Mouse (Mus musculus) cerebellum, postnatal 4 days (tissue): ENCODE measurements around the gene Six1.
"Not testable (repeated sequence)": the region's sequence is repeated elsewhere in the genome, so short reads cannot be mapped to it uniquely, and the experiment has no call there.

Experiments
- DNase-seq, 2 experiments: peaks; one replicate each; pipeline ENCODE4 v3.0.0; 2022; ENCODE audit warnings: low spot score in 2 of 2, mixed read lengths in 1 of 2

Six1 gene

DNA sequence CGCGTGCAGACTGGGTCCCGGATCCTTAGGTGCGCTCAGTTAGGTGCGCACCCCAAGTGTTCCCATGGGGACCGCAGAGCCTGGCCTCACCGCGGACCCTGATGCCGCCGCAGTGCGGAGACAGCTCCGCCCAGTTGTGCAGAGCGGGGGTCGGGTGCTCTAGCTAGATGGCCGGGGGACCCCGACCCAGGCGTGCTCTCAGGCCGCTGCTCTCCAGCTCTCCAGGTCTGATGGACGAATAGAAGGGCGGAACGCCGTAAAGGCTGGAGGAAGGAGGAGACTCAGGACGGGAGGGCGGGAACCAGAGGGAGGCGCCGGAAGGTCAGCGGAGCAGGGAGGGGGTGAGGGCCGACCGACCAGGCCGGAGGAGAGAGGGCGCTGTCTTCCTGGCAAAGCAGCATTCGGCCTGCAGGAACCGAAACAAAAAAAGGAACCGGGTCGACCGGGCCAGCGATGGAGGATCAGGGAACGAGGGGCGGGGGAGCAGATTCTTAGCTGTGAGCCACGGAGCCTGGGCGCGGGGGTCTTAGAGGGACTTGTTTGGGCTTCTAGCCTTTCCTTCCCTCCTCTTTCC, at the start of gene Six1:
Gene Six1 (minus strand): TSS at position 220 of the 574 bp plus-strand sequence.
- DNase-seq, result no peak

DNA sequence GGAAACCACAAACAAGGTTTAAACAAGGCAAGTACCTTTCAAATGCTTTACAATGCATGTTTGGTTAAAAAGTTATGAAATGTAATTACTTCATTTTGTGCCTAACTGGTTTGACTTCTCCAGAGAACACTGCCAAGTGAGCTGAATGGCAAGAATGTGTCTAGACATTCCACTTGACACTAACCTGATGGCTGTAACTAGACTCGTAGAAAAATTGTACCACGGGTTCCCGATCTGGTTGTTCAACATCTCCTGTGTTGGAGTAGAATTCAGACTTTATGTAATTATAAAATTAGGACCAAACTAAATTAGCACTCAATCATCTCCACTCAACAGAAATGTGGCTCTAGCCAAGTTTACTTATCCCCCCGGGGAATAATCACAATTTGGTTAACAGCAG, 44.9 kb upstream of the Six1 start:
- no peak for DNase-seq

DNA sequence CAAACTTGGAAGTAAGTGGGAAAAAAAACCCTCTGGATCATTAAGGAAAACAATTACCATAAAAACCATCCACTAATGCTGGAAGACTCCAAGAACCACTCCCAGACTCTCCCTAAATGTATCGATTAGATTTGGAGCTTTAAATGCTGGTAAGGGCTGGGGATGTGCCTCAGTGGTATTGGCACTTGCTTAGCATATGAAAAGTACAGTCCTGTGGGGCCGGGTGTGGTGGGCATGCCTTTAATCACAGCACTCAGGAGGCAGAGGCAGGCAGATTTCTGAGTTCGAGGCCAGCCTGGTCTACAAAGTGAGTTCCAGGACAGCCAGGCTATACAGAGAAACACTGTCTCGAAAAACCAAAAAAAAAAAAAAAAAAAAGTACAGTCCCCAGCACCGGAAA, 42.5 kb upstream of the Six1 start:
- not testable (repeated sequence) for DNase-seq

- DNase-seq, result no peak
Observed at GRCm38 (mm10) chr12:73094605-73095004, 40.9 kb upstream of the Six1 start.

GRCm38 (mm10) chr12:73094189-73094588, 40.5 kb upstream of the Six1 start:
- no peak for DNase-seq

DNA sequence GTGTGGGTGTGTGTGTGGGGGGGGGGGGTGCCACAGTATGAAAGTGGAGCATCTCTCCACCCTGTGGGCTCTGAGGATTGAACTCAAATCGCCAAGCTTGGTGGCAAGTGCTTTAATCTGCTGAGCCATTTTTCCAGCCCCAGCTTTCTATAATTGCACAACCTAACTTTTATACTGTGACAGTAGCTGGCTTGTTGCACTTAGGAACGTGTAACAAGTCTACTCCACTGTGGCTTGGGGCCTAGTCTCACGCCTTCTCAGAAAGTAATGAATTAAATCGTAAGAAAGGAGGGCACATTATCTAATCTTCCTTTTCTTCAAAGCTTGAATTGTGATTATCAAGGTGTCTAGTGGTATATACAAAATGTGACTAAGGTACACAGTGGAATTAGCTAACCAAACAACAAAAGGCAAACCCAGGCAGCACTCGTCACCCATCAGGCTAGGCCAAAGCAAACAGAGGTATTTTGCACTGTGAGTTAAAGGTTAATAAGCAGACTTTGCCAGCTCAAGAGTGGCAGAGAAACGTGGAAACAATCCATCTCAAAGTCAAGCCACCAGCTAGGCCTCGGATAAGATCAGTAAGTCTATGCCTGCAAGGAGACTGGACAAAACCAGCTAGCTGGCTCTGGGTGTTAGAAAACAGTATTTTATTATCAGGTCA, 37.1 kb upstream of the Six1 start:
- no peak for DNase-seq

GRCm38 (mm10) chr12:73088911-73089310, 35.2 kb upstream of the Six1 start:
- no peak for DNase-seq

GRCm38 (mm10) chr12:73088500-73088899, 34.8 kb upstream of the Six1 start:
- no peak for DNase-seq

DNA sequence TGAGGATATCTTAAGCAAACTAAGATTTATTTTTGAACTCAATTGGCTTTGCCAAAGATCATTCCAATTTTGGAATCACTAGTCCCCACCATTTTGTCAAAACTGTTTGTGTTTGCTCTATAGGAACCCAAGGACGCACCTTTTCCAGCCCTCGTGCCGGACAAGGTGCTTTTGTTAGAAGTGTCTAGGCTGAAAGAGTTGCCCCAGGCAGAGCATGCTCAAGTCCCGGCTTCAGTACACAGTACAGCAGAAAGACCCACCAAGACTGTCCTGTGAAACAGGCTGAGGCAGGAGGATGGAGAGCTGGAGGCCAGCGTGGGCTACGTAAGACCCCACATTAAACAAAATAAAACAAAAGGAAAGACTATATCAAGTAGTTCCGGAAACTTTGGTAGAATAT, 33.4 kb upstream of the Six1 start:
- DNase-seq, result no peak

GRCm38 (mm10) chr12:73085739-73086630, 32.3 kb upstream of the Six1 start:
- DNase-seq, result no peak

DNA sequence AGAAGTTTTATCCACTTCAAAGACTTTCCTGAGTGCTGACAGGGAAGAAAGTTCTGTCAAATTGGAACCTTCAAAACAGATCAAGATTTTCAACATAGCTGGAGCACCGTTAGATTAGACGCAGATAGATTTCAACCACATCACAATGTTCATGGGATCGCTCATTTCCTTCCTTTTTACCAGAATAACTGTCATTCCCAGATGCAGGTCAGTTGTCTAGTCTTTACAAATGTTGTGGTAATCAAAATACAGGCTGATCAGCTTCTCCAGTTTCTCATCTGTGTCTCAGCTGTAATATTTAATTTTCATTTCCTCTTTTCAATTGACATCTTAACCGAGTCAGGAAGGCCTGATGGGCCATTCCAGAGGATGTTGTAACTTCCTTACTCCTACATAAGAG, 30.1 kb upstream of the Six1 start:
- no peak for DNase-seq

- DNase-seq, result not testable (repeated sequence)
Observed at GRCm38 (mm10) chr12:73081828-73082227, 28.1 kb upstream of the Six1 start.

GRCm38 (mm10) chr12:73060805-73061410, 7.2 kb upstream of the Six1 start:
- DNase-seq, result no peak

DNA sequence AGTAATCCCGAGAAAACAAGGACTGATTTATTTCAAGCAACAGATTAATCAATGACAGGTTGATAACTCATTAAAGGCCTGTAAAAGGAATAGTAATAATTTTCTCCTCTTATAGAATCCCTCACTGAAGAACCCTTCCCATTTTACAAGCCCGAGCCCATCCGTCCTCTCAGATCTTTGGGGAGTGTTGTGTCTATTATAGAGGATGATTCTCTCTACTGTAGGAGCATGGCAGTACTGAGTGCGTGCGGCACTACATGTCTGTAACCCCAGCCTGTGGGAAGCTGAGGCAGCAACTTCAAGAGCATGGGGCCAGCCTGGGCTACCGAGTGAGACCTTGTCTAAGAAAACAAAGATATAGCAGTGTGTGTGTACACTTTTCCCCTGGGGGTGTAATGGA, 3.8 kb upstream of the Six1 start:
- DNase-seq, result no peak

- no peak for DNase-seq
Observed at GRCm38 (mm10) chr12:73055451-73055850, 1.8 kb upstream of the Six1 start.

DNA sequence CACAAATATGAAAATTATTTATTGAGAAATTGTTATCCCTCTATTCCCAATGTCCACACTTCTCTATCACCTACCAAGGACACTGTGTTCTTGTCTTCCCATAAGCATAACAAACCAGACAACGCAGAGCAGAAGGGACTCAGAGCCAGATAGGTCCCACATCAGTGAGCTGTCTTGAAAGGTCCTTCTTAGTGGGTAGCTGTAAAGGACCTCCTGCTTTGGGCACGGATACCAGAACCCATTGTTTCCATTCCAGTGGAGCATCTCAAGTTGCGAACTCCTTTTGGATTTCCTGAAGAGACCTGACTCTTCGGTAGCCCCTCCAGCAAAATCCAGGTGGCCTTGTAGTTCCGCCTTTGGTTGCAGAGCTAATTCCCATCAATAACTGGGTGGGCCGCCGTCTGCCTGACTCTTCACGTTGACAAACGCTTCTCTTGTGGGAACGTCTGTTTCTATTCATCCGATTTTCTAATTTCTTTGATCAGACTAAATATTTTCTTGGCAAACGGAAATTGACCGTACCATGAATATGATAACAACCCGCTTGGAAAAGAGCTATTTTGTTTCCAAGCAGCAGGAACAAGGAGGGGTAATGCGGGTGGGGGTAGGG, 994 bp upstream of the Six1 start:
- DNase-seq, result no peak

DNA sequence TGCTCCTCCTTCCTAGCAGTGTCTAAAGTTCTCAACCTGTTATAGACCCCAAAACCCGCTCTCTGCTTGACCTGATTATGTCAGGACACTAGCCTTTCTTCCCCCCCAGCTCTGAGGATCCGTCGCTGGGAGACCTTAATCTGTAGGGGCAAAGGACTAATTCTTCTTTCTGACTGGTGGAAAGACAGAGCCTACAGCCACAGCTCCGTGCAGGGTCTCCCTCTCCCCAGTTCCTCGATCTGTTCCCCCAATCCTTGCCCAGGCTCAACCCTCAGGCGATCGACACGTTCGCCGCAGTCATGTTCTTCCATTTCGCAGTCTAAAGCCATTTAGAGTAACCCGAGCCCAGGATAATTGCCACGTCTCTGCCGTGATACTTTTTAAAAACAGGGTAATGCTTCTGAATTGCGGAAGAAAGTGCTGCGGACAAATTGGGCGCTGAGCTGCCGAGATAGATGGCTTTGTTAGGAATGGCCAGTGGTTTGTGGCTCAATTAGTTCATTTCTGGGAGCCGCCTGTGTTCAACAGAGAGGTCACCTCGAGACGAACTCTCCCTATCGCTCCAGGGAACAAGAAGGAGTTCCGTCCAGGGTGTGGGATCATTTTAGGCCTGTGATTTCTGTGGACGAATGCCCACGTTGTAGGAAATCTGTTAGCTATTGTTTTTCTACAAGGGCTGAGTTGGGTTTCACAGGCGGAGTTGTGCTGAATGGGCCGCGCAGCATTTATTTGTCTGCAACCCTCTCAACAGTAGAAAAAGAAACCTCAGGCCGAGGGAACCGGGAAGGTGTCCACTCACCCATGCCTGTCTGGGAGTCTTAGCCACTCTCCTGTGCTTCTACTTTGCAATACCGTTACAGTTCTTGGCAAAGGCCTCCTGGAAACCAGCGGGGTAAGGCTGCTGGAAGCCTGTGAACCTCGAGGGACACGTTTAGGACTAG, 766 bp downstream of the Six1 start:
- DNase-seq, result no peak

- DNase-seq, result no peak
Observed at GRCm38 (mm10) chr12:73052036-73052650, 1.5 kb downstream of the Six1 start.

GRCm38 (mm10) chr12:73050811-73051580, 2.7 kb downstream of the Six1 start:
- no peak for DNase-seq

DNA sequence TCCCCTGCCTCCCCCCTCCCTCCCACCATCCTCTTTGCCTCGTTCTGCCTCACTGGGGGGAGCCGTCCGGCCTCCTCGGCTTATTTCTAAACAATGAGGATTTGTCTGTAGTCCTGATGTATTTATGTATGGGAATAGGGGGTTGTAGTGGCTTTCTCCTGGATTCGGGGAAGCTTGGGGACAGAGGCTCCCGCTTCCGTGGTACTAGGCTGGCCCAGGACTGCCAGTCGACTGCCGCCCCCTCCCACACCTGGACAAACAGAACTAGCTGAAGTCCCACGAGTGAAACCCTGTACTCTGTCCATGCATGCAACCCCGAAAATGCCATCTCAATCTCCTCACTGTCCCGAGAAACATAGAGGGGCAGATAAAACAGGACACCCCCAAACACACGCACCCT, 3.4 kb downstream of the Six1 start:
- DNase-seq, result no peak
